Mouse (Mus musculus): ENCODE measurements around the gene Crat.

DNA sequence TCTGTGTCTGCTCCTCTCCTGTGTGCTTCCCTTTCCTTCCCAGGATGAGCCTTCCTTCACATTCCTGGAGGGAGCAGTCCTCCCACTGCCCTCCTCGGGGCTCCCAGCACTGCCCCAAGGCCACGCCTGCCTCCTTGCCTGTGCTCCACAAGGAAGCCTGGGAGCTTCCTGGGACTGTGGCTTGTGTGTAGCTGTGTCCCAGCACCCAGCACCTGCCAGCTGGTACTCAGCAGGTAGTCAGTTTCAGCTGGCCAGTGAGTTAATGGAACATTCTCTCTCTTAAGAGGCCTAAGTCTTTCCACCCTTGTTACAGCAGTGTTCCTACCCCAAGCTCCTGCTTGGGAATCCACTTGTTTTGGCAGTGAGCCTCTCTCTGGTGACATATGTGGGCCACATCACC lies 12.8 kb downstream of the Crat start:
- TF ChIP-seq POLR2A (IDR thresholded peaks at IDR 0.05; ENCODE audit: extremely low read depth, insufficient read depth, low read length) (no peak), CTCF (IDR thresholded peaks at IDR 0.05; ENCODE audit: low read depth, low read length) (no peak)
